Mouse (Mus musculus) intestine, embryonic 15.5 days (tissue): Measurements from ENCODE around the gene Gm28308. TPM values are rescaled to one million over a fixed set of nuclear protein-coding genes. Genes with fewer than 3 reads are reported as not detected.
A peak's percentile ranks its signal among the peaks of the same experiment; 100 is the strongest.

Experiments
- ATAC-seq: fragments of 200-750 bp; cut with Nextera tagmentation; 2 replicates; pipeline ENCODE4 v1.8.0; 2017; ENCODE audit warnings: moderate TSS enrichment, moderate library complexity
- H3K27ac ChIP-seq: fragments of 300-500 bp; sonication (generic); 2 replicates; pipeline ENCODE4 v1.5.1; 2015; ENCODE audit warnings: mild to moderate bottlenecking, inconsistent platforms
- H3K27me3 ChIP-seq: fragments of 300-500 bp; sonication (generic); replicated peaks from 2 replicates; pipeline ENCODE4 v1.6.1; 2015; ENCODE audit warnings: inconsistent platforms
- H3K36me3 ChIP-seq: fragments of 300-500 bp; sonication (generic); 2 replicates; pipeline ENCODE4 v1.6.1; 2015; ENCODE audit warnings: inconsistent platforms
- H3K4me1 ChIP-seq: fragments of 300-500 bp; sonication (generic); replicated peaks from 2 replicates; pipeline ENCODE4 v1.6.1; 2015; ENCODE audit warnings: inconsistent platforms
- H3K4me2 ChIP-seq: fragments of 300-500 bp; sonication (generic); replicated peaks from 2 replicates; pipeline ENCODE4 v1.6.1; 2015; ENCODE audit warnings: mild to moderate bottlenecking, inconsistent platforms
- H3K4me3 ChIP-seq: fragments of 300-500 bp; sonication (generic); replicated peaks from 2 replicates; pipeline ENCODE4 v1.5.1; 2015; ENCODE audit warnings: inconsistent platforms
- H3K9ac ChIP-seq: fragments of 300-500 bp; sonication (generic); 2 replicates; pipeline ENCODE4 v1.6.1; 2015; ENCODE audit warnings: inconsistent platforms
- H3K9me3 ChIP-seq: fragments of 300-500 bp; sonication (generic); 2 replicates; pipeline ENCODE4 v1.6.1; 2016; ENCODE audit warnings: inconsistent platforms
- WGBS: fragments of 180-500 bp; shearing (Covaris S2); methylation state at CpG from one replicate; pipeline ENCODE4 v1.1.7; 2015; 5-methylcytosine and 5-hydroxymethylcytosine counted together
- polyA plus RNA-seq: library from polyadenylated mRNA; unstranded; fragments of >200 nt; fragmentation: Nextera tagmentation; extraction: Ambion mirVana; gene quantifications from 2 replicates; pipeline ENCODE4 v1.2.1, GENCODE M21; 2015

Gene Gm28308
- polyA plus RNA-seq, 1 experiment from 2014 or later, result not detected

DNA sequence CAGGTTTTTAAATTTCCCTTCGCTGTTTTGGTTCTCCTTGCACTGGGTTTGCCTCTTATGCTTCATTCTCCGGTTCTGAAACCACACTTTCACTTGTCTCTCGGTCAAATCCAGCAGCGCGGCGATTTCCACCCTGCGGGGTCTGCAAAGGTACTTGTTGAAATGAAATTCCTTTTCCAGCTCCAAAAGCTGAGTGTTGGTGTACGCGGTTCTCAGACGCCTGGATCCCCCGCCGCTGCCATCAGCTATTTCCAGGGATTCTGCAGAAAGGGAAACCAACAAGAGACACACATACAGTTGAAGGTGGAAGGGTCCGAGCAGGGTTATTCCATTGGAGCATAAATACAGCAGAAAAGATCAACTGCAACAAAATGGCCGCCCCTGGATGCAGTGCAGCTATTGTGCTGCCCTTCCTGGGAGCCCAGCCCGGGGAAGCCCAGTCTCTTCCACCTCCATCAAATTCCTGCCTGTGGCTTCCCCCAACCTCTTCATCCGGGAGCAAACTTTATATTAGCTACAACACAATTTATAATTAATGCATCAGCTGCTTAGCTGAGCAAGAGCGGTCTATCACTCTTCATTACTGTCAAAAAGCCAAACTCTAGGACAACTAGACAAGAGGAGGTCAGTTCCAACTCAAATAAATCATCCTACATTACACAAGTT is 49.6 kb downstream of the Gm28308 start:
- peaks cover 38% of the 10 kb centered on the region for H3K4me1 ChIP-seq
- no peak for ATAC-seq
- peaks cover 12% of the 10 kb centered on the region for H3K27me3 ChIP-seq
- peak overlapping the region; percentile 49 for H3K4me3 ChIP-seq
- peak overlapping the region; percentile 71 for H3K4me2 ChIP-seq
- whole genome bisulfite sequencing, result 42% methylated on average over 17 of the region's 17 CpGs
- H3K9ac ChIP-seq, result peak overlapping the region; percentile 62
- peak overlapping the region; percentile 87 for H3K27ac ChIP-seq
- H3K9me3 ChIP-seq, result no peaks in the 10 kb centered on the region
- H3K36me3 ChIP-seq, result no peaks in the 10 kb centered on the region

DNA sequence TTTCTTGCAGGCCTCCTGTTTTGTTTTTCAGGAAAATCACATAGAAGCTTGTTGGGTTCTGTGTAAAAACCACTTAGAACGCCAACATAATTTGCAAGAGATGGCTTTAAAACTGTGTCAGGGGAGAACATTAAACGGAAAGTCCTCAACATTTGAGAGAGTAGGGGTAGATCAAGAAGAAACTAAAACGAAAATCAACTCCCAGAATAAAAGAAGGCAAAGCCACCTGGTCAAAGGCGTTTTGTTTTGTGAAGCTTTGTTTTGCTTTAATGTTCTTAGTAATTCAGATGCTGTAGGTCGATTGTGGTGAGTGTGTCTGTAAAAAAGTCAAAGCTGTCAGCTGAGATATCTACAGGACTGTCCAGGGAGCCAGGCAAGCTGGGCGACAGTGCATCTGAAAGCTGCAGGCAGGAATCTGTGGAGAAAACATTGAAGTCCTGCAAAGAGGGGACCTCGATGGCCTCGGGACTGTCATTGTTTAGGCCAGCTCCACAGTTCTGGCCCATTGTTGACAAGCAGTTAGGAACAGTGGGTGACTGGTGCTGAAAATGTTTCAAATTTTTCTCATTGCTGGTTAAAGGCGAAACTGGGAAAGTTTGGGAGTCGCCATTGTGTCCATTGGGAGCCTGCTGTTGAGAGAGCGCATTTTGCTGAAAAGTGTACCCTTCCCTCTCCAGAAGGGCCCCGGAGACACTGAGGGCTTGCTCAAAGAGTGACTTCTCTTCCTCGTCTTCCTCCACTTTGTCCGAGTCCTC is 50.4 kb downstream of the Gm28308 start:
- peak overlapping the region; percentile 62 for H3K9ac ChIP-seq
- WGBS, result 40% methylated on average over 14 of the region's 14 CpGs
- peaks cover 38% of the 10 kb centered on the region for H3K4me1 ChIP-seq
- H3K4me3 ChIP-seq, result peak overlapping the region; percentile 49
- ATAC-seq, result no peak
- H3K36me3 ChIP-seq, result no peaks in the 10 kb centered on the region
- H3K4me2 ChIP-seq, result peak overlapping the region; percentile 71
- no peaks in the 10 kb centered on the region for H3K9me3 ChIP-seq
- H3K27ac ChIP-seq, result peak overlapping the region; percentile 87
- peaks cover 15% of the 10 kb centered on the region for H3K27me3 ChIP-seq

DNA sequence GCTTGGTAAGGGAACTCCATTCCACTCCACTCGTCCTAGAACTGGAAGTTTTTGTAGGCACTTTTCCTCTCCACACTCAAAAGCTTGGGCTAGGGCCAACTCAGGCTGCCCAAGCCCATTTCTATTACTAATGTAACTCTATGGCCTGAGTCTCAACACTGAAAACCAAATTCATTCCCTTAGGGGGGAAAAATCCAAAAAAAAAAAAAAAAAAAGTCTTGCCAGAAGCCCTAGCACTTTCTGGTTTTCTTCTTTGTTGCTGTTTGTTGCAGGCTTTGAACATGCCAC is 51.1 kb downstream of the Gm28308 start:
- Histone ChIP-seq H3K36me3 (no peaks in the 10 kb centered on the region), H3K27me3 (peaks cover 22% of the 10 kb centered on the region), H3K9ac (0 out of 2 replicates have a peak overlapping the region, but pooled peaks have one; percentile 10), H3K4me3 (no peak overlapping the region), H3K27ac (no peak overlapping the region), H3K4me2 (peak overlapping the region; percentile 43), H3K9me3 (no peaks in the 10 kb centered on the region), H3K4me1 (peaks cover 45% of the 10 kb centered on the region)
- 40% methylated on average over 1 of the region's 1 CpGs for WGBS
- ATAC-seq, result no peak

GRCm38 (mm10) chr6:52161336-52162092 is 51.6 kb downstream of the Gm28308 start:
- WGBS, result 28% methylated on average over 8 of the region's 8 CpGs

GRCm38 (mm10) chr6:52160511-52161335 is 52.4 kb downstream of the Gm28308 start:
- peak overlapping the region; percentile 89 for H3K4me2 ChIP-seq
- peak; percentile 29 for ATAC-seq
- peak overlapping the region; percentile 51 for H3K9ac ChIP-seq
- WGBS, result 2% methylated on average over 30 of the region's 30 CpGs
- H3K4me1 ChIP-seq, result peaks cover 49% of the 10 kb centered on the region
- H3K27ac ChIP-seq, result peak overlapping the region; percentile 88
- H3K36me3 ChIP-seq, result no peaks in the 10 kb centered on the region
- no peaks in the 10 kb centered on the region for H3K9me3 ChIP-seq
- H3K27me3 ChIP-seq, result peaks cover 33% of the 10 kb centered on the region
- H3K4me3 ChIP-seq, result peak overlapping the region; percentile 68

More at GRCm38 (mm10) chr6:52161336-52162092, 51.6 kb downstream of the Gm28308 start:
- no peaks in the 10 kb centered on the region for H3K36me3 ChIP-seq
- peaks cover 27% of the 10 kb centered on the region for H3K27me3 ChIP-seq
- H3K4me3 ChIP-seq, result peak overlapping the region; percentile 68
- H3K4me1 ChIP-seq, result peaks cover 48% of the 10 kb centered on the region
- H3K27ac ChIP-seq, result peak overlapping the region; percentile 88
- no peak for ATAC-seq
- peak overlapping the region; percentile 89 for H3K4me2 ChIP-seq
- no peaks in the 10 kb centered on the region for H3K9me3 ChIP-seq
- peak overlapping the region; percentile 18; the same call in 1 of the 2 replicates for H3K9ac ChIP-seq

- H3K4me2 ChIP-seq, result peak overlapping the region; percentile 89
- H3K9me3 ChIP-seq, result no peaks in the 10 kb centered on the region
- peaks cover 33% of the 10 kb centered on the region for H3K27me3 ChIP-seq
- H3K9ac ChIP-seq, result peak overlapping the region; percentile 51
- H3K36me3 ChIP-seq, result no peaks in the 10 kb centered on the region
- 21% methylated on average over 7 of the region's 9 CpGs for WGBS
- ATAC-seq, result no peak; the same call in 1 of the 2 replicates
- peak overlapping the region; percentile 88 for H3K27ac ChIP-seq
- peaks cover 48% of the 10 kb centered on the region for H3K4me1 ChIP-seq
- peak overlapping the region; percentile 68 for H3K4me3 ChIP-seq
Observed at GRCm38 (mm10) chr6:52159979-52160378, 53.2 kb downstream of the Gm28308 start.

GRCm38 (mm10) chr6:52159164-52159761 is 53.9 kb downstream of the Gm28308 start:
- Histone ChIP-seq H3K27me3 (peaks cover 33% of the 10 kb centered on the region), H3K4me2 (peak overlapping the region; percentile 89), H3K9me3 (no peaks in the 10 kb centered on the region), H3K36me3 (no peaks in the 10 kb centered on the region), H3K9ac (peak overlapping the region; percentile 68), H3K4me1 (peaks cover 42% of the 10 kb centered on the region), H3K4me3 (peak overlapping the region; percentile 68), H3K27ac (peak overlapping the region; percentile 88)
- 13% methylated on average over 12 of the region's 12 CpGs for WGBS
- peak; percentile 21; the same call in 1 of the 2 replicates for ATAC-seq

GRCm38 (mm10) chr6:52158276-52159051 is 54.7 kb downstream of the Gm28308 start, which contains the start of gene Hoxa1:
TSS of gene Hoxa1 (minus strand) at chr6:52158317.
- ATAC-seq, result peak; percentile 85
- Histone ChIP-seq H3K9me3 (no peaks in the 10 kb centered on the region), H3K9ac (peak within 1 kb of the TSS; percentile 68), H3K36me3 (no peaks in the 10 kb centered on the region), H3K4me2 (peak within 1 kb of the TSS; percentile 89), H3K27ac (peak within 1 kb of the TSS; percentile 88), H3K4me3 (peak within 1 kb of the TSS; percentile 68), H3K27me3 (peaks cover 27% of the 10 kb centered on the region), H3K4me1 (peaks cover 39% of the 10 kb centered on the region)
- WGBS, result under 1% methylated on average over 55 of the region's 55 CpGs

- H3K9me3 ChIP-seq, result no peaks in the 10 kb centered on the region
- ATAC-seq, result no peak
- no peak overlapping the region for H3K27ac ChIP-seq
- peak overlapping the region; percentile 68 for H3K4me3 ChIP-seq
- WGBS, result 2% methylated on average over 32 of the region's 32 CpGs
- no peaks in the 10 kb centered on the region for H3K36me3 ChIP-seq
- H3K27me3 ChIP-seq, result peaks cover 21% of the 10 kb centered on the region
- H3K4me1 ChIP-seq, result peaks cover 45% of the 10 kb centered on the region
- H3K9ac ChIP-seq, result peak overlapping the region; percentile 17; the same call in 1 of the 2 replicates
- peak overlapping the region; percentile 89 for H3K4me2 ChIP-seq
Observed at GRCm38 (mm10) chr6:52157466-52158275, 55.5 kb downstream of the Gm28308 start.

DNA sequence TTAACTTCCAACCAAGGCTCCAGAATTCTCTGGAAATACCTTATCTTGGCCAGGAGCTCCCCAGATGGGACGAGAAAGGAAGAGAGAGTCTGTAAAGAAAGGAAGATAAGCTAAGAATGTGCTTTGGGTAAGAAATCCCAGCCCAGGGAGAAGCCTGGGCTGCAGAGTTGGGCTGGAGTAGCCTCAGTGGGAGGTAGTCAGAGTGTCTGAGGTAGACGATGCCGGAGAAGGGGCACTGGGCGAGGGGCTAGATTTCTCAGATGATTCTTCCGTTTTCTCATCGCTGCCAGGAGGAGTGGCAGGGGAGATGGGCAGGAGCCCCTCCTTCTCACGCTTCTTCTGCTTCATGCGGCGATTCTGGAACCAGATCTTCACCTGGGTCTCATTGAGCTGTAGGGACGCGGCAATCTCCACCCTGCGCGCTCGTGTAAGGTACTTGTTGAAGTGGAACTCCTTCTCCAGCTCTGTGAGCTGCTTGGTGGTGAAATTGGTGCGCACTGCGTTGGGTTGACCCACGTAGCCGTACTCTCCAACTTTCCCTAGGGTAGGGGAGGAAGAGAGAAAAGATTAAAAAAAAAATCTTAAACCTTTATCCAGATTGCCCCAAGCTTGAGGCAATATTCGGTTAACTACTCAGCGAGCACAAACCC is 56.5 kb downstream of the Gm28308 start:
- 20% methylated on average over 20 of the region's 20 CpGs for WGBS
- no peak overlapping the region for H3K4me3 ChIP-seq

More for the DNA sequence above, 56.5 kb downstream of the Gm28308 start:
- Histone ChIP-seq H3K4me1 (peaks cover 42% of the 10 kb centered on the region), H3K27ac (no peak overlapping the region), H3K9me3 (no peaks in the 10 kb centered on the region), H3K4me2 (peak overlapping the region; percentile 89), H3K36me3 (no peaks in the 10 kb centered on the region), H3K9ac (no peak overlapping the region), H3K27me3 (peaks cover 21% of the 10 kb centered on the region)
- ATAC-seq, result no peak
